Mouse (Mus musculus) CH12.LX (cell line): Measurements from ENCODE around the gene Nt5c2.

Experiments used
- CHD1 ChIP-seq: IDR thresholded peaks from 2 replicates; pipeline ENCODE4 v1.6.1; 2012; ENCODE audit warnings: low read depth, low read length, improper control_type of control experiment, inconsistent platforms
- ETS1 ChIP-seq: conservative IDR thresholded peaks from 2 replicates; pipeline ENCODE4 v1.6.1; 2012; ENCODE audit warnings: low read depth, mild to moderate bottlenecking, inconsistent platforms, low read length, improper control_type of control experiment, moderate library complexity
- HCFC1 ChIP-seq: IDR thresholded peaks from 2 replicates; pipeline ENCODE4 v1.6.1; 2012; ENCODE audit warnings: low read depth, mild to moderate bottlenecking, inconsistent platforms, low read length, improper control_type of control experiment
- IRF4 ChIP-seq: IDR thresholded peaks from 2 replicates; pipeline ENCODE4 v1.6.1; 2014; ENCODE audit warnings: low read depth, mild to moderate bottlenecking, inconsistent platforms, low read length, improper control_type of control experiment
- MEF2A ChIP-seq: IDR thresholded peaks from 2 replicates; pipeline ENCODE4 v1.6.1; 2014; ENCODE audit warnings: low read depth, mild to moderate bottlenecking, inconsistent platforms, low read length, improper control_type of control experiment, borderline replicate concordance
- NELFE ChIP-seq: IDR thresholded peaks from 2 replicates; pipeline ENCODE4 v1.6.1; 2011; ENCODE audit warnings: low read depth, low read length, improper control_type of control experiment
- POLR2A ChIP-seq: IDR thresholded peaks from 2 replicates; pipeline ENCODE4 v1.6.1; 2011; ENCODE audit warnings: low read depth, mild to moderate bottlenecking, improper control_type of control experiment, low read length
- USF2 ChIP-seq: conservative IDR thresholded peaks from 2 replicates; pipeline ENCODE4 v1.6.1; 2011; ENCODE audit warnings: low read depth, low read length, improper control_type of control experiment

DNA sequence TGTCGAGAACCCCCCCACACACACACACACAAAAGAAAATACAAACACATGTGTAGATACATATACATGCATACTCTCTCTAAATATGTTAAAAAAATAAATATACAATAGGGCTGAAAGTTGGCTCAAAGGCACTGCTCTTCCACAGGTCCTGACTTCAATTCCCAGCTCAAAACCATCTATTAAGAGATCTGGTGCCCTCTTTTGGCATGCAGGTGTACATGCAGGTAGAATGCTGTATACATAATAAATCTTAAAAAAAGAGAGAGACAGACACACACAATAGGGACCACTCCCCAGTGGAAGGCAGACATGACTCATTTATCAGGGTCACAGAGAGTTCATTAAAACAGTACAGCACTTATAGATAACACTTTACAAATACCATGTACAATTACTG is 31.4 kb upstream of the Nt5c2 start:
- no peak for TF ChIP-seq HCFC1
- TF ChIP-seq POLR2A, result no peak
- no peak for TF ChIP-seq NELFE
- no peak for TF ChIP-seq MEF2A
- no peak for TF ChIP-seq USF2
- TF ChIP-seq IRF4, result no peak
- no peak for TF ChIP-seq ETS1
- TF ChIP-seq CHD1, result no peak
